Mouse (Mus musculus): Measurements from ENCODE around the gene Ank2.

Gene Ank2

GRCm38 (mm10) chr3:127116226-127116625 is 382.9 kb downstream of the Ank2 start:
- no peak for DNase-seq (ENCODE audit: low spot score)

GRCm38 (mm10) chr3:127113238-127113637 is 385.9 kb downstream of the Ank2 start:
- DNase-seq (ENCODE audit: low spot score), result no peak

- DNase-seq (ENCODE audit: low spot score), result no peak
Observed at GRCm38 (mm10) chr3:127109413-127109812, 389.7 kb downstream of the Ank2 start.

- no peak for DNase-seq (ENCODE audit: low spot score)
Observed at GRCm38 (mm10) chr3:127108481-127108880, 390.7 kb downstream of the Ank2 start.

GRCm38 (mm10) chr3:127107281-127107680 is 391.9 kb downstream of the Ank2 start:
- no peak for DNase-seq (ENCODE audit: low spot score)

GRCm38 (mm10) chr3:127101326-127101725 is 397.8 kb downstream of the Ank2 start:
- DNase-seq (ENCODE audit: low spot score), result no peak

- no peak for DNase-seq (ENCODE audit: low spot score)
Observed at GRCm38 (mm10) chr3:127097745-127098144, 401.4 kb downstream of the Ank2 start.

GRCm38 (mm10) chr3:127097106-127097505 is 402.0 kb downstream of the Ank2 start:
- DNase-seq (ENCODE audit: low spot score), result no peak

GRCm38 (mm10) chr3:127093631-127094030 is 405.5 kb downstream of the Ank2 start:
- DNase-seq (ENCODE audit: low spot score), result no peak

- no peak for DNase-seq (ENCODE audit: low spot score)
Observed at GRCm38 (mm10) chr3:127087574-127087973, 411.6 kb downstream of the Ank2 start.

- DNase-seq (ENCODE audit: low spot score), result no peak
Observed at GRCm38 (mm10) chr3:127086834-127087506, 412.2 kb downstream of the Ank2 start.

GRCm38 (mm10) chr3:127077369-127077768 is 421.8 kb downstream of the Ank2 start:
- no peak for DNase-seq (ENCODE audit: low spot score)

GRCm38 (mm10) chr3:127075531-127076280 is 423.4 kb downstream of the Ank2 start:
- DNase-seq (ENCODE audit: low spot score), result no peak

GRCm38 (mm10) chr3:127071471-127071870 is 427.7 kb downstream of the Ank2 start:
- no peak for DNase-seq (ENCODE audit: low spot score)

- no peak for DNase-seq (ENCODE audit: low spot score)
Observed at GRCm38 (mm10) chr3:127063654-127064386, 435.3 kb downstream of the Ank2 start.

- no peak for DNase-seq (ENCODE audit: low spot score)
Observed at GRCm38 (mm10) chr3:127059671-127060070, 439.5 kb downstream of the Ank2 start.

GRCm38 (mm10) chr3:127041288-127041687 is 457.9 kb downstream of the Ank2 start:
- no peak for DNase-seq (ENCODE audit: low spot score)

- no peak for DNase-seq (ENCODE audit: low spot score)
Observed at GRCm38 (mm10) chr3:127038570-127038969, 460.6 kb downstream of the Ank2 start.

GRCm38 (mm10) chr3:127036118-127036517 is 463.0 kb downstream of the Ank2 start:
- no peak for DNase-seq (ENCODE audit: low spot score)

GRCm38 (mm10) chr3:127035540-127035939 is 463.6 kb downstream of the Ank2 start:
- DNase-seq (ENCODE audit: low spot score), result no peak

GRCm38 (mm10) chr3:127034983-127035382 is 464.2 kb downstream of the Ank2 start:
- DNase-seq (ENCODE audit: low spot score), result no peak

GRCm38 (mm10) chr3:127023992-127024391 is 475.2 kb downstream of the Ank2 start:
- DNase-seq (ENCODE audit: low spot score), result no peak

GRCm38 (mm10) chr3:127020167-127020566 is 479.0 kb downstream of the Ank2 start:
- no peak for DNase-seq (ENCODE audit: low spot score)

Measured in lung, postnatal 25 days (tissue).